Mouse (Mus musculus) embryo, embryonic 10.5 days (tissue): ENCODE measurements around the gene Ptprr.

Experiments used
- DNase-seq: peaks from one replicate; pipeline ENCODE4 v3.0.0-alpha.2; 2015; ENCODE audit warnings: low spot score

Gene Ptprr

DNA sequence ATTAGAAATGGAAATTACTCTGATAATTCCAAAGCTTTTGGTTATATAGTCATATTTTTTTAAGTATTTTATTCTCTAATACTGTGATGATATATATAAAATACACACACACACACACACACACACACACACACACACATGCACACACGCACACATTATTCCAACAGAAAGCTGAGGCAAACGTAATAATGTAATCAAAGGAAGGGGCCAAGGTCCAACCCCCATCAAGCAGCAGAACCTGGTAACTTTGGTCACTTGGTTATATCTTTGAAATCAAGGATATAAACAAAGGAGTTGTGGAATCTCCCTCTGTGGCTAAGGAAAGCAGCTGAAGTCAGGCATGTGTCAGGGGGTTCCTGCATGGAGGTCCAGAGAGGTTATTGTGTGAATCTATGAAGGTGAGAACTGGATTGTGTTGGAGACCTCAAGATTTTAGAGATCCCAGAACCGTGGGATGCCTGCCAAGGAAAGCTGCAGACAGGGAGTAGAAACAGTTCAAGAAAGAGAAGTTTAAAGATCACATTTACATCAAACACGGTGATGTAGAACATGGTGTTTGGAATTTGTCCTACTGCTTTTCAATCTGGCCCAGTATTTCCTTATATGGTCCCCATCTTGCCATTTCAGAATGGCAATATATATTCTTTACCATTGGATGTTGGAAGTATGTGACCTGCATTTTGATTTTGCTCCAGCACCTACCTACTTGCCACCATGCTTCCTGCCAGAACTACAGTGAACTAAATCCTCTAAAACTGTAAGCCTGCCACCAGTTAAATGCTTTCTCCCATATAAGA is 98.1 kb downstream of the Ptprr start:
- DNase-seq, result no peak

DNA sequence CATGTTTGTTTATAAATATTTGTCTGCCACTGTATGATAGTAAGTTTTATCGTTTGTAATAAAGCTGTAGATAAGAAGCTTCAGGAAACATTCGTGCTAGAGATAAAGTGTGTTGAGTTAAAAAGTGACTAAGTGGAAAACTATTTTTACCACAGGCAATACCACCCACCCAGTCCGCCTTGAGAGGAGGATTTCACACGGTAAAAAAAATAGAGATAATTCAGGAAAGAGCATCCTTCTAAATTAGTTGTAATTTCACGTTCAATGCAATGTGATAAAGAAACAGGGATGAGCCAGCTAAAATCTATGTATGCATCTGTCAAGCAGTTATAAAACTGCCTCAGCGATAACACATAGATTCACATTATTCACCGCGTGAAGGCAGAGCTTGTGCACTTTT is 99.0 kb downstream of the Ptprr start:
- no peak for DNase-seq

DNA sequence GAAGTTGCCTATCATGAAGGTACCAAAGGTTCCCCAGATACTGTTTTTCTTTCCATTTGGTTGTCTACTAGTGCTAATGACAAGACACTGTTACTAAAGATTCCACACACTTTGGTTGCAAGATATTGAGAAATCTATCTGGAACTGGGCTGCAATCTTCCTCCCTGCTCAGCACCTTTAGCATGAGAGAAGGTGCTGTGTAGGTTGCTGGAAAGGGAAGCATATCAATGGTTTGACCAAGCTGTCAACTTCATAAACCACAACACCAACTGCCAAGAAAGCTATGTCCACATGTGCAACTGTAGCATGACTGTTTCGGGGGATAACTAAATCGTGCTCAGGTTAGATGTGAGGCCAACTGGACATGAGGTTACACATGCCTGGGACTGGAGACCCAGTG is 103.5 kb downstream of the Ptprr start:
- no peak for DNase-seq

DNA sequence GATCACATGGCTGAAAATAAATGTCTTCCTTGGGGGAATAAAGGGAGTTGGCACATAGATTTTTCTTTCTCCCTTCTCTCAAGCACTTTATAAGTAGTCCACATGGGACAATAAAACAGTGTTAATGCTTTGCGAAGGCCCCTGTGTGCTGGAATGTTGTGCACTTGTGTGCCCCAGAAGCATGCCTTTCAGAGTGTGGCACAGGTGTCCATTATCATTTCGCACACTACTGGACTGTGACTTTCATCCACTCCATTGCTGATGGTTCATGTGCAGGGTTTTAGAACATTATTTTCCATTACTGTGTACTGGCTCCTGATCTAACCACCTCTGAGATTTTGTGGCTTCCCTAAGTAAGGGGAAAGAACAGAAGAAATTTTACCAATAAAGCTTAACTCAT is 105.8 kb downstream of the Ptprr start:
- no peak for DNase-seq

DNA sequence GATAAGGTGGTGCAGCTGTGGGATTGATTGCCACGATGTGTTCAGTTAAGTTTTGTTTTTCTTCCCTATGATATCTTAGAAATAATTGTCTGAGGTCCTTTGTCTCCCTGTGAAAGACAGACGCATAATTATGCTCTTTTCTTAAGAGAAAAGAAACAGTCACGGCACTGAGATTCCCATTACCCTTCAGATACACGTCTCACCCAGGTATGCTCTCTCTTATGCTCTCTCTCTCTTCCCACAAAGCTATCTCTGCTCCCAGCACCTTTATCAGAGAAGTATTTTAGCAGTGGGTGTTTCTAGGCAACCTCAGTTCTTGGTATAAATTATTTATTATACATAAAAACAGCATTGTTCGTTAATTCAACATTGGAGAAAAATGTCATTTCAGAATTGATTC is 107.4 kb downstream of the Ptprr start:
- no peak for DNase-seq

DNA sequence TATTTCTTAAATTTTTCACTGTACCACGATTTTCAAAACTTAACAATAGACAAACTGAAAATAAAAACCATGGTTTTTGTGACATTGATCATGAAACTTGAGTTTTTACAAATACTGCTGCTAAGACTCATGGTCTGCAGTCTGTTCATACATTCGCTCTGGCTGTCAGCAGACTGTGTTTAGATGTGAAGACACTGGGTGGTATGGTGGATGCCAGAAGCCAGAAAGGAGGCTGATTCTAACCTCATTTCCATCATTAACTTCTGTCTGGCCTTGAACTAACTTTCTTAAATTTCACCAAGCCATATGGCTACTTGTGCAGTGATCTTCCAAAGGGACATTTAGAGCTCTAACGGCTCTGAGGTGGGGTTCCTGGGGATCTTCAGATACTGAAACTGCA is 112.4 kb downstream of the Ptprr start:
- no peak for DNase-seq

DNA sequence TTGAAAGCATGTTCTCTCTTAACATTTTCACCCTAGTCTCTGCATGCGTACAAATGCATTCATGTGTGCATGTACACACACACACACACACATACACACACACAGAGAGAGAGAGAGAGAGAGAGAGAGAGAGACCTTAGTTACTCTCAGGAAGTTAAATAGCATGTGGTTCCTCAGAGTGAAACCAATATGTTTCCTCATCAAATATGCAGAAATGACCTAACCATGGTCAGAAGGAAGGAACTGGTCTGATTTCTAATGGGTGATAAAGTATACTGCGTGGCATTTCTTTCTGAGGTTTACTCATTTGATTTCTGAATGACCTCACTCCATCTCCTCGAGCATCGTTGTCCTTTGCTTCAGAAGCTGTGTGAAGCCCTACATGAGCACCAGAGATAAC is 113.2 kb downstream of the Ptprr start:
- DNase-seq, result no peak

DNA sequence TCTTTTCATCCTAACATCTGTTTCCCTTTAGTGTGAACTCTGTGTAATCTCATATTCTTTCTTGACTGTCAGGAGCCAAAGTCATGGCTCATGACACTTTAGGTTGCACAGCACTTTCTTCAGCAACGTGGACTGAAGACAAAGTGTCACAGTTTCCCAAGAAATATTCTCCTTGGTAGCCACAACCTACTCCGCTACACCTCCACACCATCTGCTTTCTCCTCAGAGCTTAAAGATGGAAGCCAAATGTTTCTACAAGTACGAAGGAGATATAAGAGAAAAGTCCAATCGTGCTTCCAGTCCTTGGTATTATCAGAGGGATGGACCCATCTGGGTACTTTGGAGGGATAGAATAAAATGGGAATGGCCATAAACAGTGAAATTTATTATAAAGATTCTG is 114.2 kb downstream of the Ptprr start:
- DNase-seq, result peak; percentile 44

DNA sequence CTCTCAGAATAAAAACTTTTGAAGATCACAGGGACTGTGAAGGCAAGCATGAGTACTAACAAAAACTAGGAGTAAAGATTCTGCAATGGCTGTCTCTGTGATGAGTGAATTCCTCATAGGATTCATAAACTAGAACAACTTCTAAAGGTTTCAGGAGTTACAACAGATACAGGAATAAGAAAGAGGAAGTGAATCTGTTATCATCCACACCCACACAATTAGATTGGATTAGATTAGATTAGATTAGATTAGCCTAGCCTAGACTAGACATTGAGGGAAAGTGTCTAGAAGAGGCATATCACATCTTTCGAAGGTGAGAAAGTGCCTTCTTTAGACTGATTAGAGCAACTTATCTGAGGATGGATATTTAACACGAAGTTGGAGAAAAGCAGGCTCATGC is 117.2 kb downstream of the Ptprr start:
- no peak for DNase-seq

DNA sequence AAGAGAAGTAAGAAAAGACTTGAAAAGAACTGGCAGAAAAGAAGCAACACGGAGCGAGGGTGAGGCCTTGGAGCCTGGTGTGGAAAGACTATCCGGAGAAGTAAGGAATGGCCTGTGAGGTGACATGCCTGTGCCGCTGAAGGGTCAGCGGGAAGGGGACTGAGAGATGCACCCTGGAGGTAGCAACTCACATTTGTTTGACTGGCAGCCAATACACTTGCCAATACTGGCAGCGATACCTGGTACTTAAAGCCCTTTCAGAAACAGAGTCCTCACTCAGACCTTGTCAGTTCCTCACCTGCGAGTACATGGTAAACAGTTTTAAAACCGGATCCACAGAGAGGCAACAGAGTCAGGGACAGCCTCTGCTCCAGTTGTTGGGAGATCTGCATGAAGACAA is 122.2 kb downstream of the Ptprr start:
- DNase-seq, result no peak

DNA sequence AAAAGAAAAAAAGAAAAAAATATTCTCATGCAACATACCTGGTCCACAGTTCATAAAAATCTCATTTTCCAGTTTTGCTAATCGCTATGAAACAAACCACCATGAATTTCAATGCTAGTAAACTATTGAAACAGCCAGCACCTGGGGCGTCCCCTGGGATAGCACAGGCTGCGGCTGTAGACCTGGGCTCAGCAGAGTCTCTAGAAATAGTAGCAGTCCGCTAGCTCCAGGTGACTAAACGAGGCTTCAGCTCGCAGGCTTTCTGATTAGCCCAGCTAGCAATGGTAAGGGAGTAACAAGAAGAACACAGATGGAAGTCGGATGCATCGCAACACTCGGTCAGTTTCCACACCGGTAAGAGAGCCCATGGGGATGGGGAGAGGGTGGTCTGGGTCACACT is 125.7 kb downstream of the Ptprr start:
- no peak for DNase-seq

DNA sequence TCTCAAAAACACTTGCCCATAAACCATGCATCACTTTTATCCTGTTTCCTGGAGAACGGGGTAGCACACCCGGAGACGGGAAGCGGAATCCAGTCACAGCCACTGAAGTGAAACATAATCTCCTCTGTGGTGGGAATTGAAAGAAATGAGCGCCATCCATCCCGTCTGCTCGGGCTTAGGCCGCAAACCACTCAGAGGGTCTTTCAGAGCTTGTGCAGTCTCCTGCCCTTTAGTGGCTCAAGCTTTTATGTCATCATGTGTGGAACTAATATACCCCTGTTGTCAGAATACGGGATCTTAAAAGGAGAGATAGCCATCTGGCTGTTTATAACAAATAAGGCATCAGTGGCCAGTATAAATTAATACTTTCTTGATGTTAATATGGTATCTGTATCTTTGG is 128.1 kb downstream of the Ptprr start:
- peak; percentile 24 for DNase-seq

DNA sequence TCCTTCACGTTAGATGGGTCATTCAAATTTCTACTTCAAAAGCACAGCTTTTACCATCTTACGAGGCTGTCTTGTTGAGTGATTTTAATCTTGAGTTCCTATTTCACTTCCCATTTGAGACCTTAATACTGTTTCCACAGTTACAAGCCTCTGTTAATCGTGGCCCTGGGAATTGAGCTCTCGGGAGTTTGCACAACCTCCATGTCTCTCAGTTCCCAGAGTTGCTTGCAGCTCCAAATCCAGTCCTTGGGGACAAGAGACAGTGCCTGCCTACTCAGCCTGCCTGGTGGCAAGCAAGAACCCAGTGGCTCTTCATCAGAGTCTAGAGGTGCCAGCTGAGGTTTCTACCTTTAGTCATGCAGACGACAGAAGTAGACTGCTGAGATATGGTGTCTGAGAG is 136.7 kb downstream of the Ptprr start:
- no peak for DNase-seq

DNA sequence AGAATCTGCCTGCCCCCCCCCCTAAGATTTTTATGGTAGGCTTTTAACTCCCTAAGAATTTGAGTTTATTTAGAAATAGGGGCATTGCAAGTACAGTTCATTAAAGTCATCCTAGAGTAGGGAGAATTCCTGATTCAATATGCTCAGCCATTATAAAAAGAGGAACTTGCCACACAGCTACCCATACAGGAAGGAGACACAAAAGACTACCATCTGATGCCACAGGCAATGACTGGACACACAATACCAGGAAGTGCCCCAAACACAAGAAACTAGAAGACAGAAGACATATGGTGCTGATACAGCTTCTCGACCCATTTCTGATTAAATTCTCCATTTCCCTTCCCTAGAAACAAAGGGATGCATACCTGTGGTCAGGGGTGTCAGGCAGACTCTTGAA is 138.7 kb downstream of the Ptprr start:
- no peak for DNase-seq

DNA sequence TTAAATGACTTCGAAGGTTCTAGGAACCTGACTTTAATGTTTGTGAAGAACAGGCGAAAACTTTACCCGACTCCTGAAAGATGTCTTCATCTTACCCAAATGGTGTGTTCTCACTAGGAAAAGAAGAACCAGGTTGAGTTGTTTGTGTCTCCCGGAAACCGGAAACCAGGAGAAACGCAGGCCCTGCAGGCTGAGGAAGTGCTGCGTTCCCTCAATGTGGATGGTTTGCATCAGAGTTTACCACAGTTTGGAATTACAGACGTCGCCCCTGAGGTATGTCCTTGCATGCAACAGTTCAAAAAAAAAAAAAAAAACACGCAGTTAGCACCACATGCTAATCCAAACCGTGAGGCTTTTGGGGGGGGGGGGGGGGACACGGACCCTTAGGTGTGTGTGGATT is 144.3 kb downstream of the Ptprr start:
- DNase-seq, result no peak

DNA sequence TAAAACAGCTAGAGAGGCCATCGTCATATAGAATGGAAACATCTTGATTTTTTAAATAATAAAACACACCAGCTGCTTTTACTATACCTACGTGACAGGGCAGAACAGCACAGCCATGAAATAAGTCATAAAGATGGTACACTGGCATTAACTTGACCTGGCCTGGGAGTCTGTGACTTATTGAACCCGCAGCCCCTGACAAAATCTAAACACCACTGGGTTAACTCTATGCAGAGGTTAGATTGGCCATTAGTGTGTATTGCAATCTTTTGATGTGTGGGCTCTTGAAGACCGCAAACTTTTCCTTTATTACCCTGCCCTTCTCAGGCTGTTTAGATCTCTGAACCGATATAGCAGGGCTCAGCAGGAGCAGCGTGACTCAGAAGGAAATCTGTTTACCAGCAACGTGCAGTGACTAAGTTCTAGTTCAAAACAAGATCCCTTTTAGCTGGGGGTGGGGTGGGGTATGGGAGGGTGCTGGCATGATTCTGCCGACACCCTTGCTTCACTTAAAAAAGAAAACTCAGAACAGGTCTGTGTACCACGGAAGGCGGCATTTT is 157.4 kb downstream of the Ptprr start:
- DNase-seq, result no peak

DNA sequence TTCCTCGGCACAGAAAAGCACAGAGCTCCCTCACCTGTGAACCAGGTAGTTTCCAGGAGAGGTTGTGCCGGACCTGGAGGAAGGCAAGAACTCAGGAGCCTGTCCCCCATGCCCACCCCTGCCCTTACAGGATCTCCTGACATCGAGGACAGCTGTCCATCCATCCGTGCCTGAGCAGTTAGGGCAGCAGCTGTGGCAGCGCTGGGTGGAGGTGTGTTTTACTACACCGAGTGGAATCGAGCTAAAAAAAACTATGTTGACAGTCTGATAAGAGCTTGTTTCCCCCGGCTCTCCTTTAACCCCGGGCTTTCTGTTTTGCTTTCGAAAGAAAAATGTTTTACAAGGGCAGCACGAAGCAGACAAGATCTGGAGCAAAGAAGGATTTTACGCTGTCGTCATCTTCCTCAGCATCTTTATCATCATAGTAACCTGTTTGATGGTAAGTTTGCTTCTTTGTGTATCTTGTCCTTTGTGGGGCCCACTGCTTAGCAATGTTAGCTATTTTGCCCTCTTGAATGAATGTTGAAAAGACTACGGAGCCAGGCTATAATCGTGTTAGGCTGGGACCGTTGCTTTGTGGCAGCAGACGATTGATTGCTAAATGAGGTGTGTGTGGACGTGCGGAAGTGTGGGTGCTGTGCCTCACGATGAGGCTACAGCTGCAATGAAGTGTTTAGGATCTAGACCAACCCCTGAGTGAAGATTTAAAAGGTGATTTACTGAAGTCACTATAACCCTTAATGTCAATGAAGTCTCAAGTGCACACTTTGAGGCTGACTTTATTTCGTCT is 159.6 kb downstream of the Ptprr start:
- peak; percentile 28 for DNase-seq

DNA sequence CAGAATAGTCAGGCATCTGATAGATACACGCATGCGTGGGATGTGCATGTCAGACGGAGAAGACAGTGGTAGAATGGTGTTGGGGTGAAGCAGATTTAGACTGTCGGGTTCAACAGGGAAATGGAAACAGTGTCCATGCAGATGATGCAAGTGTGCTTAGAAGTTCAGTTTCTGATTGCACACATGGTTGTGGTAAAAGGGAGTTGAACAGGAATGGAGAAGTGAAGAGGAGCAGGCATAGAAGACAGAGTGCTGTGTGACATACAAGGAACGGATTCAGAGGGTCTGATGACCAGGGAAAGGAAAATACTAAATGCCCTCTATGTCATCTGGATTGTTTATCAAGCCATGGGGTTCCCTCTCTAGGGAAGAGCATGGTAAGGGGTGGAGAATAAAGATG is 163.2 kb downstream of the Ptprr start:
- no peak for DNase-seq

DNA sequence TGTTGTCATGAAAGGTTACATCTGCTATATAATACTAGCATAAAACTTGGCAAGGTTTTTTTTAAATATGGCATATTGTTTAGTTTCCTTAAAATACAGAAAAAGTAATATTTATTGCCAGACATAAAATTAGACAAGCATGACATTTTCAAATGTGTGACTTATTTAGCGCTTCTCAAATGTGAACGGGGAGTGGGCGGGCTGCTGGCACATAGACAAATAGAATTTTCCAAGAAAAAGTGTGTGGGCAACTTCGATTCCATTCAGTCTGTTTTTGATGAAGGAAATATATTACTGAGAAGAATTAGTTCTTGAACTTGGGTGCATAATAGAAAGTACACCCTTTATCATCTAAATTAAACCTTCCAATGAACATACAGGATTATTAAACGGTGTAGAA is 164.2 kb downstream of the Ptprr start:
- no peak for DNase-seq

DNA sequence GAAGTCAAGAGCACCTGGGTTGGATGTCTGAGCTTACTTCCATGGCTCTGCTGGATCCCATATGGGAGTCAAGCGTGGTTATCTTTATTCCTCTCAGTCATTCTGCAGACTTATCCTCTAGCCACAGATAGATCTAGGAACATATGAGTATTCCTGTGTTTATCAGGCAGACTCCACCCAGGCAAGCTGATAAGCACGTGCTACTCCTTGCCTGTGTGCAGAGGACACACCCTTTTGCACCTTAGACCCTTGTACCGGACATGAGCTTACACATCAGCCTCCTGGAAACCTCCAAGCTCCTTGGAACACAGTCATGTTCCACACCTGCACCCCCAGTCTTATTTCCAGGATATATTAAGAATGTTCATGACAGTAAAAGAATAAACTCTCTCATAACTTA is 165.2 kb downstream of the Ptprr start:
- DNase-seq, result no peak

DNA sequence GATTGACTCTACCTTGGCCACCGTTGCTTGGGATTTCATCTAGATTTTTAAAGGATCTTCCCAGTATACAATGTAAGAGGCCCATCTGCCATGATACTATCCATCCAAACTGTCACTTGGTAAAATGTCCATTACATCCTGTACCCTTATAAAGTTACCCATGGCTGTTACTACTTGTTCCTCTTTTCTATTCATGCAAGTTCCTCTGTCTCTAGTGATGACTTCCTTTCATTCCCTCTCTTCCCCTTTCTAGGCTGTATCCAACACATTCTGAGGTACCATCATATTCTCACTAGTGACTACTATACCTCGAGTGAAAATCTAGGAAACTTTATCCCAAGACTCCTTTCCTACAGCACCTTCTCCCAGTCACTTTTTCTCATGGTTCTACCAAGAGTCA is 173.7 kb downstream of the Ptprr start:
- DNase-seq, result no peak

DNA sequence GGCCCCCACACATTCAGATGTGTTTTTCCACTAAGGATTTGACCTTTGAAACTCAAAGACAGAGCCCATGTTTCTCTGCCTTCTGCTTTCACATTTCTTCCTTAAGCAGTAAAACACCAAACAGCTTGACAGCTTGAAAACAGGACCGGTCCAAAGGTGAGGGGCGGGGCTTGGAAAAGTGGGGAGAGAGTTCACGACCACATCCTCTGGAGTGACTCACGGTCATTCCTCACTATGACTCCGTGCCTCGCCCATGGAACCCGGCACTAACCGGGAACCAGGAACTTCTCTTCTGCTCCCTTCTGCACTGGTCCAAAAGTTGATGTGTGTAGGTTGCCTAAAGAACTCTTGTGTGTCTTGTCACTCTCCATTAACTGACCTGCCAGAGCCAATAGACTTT is 174.3 kb downstream of the Ptprr start:
- no peak for DNase-seq

DNA sequence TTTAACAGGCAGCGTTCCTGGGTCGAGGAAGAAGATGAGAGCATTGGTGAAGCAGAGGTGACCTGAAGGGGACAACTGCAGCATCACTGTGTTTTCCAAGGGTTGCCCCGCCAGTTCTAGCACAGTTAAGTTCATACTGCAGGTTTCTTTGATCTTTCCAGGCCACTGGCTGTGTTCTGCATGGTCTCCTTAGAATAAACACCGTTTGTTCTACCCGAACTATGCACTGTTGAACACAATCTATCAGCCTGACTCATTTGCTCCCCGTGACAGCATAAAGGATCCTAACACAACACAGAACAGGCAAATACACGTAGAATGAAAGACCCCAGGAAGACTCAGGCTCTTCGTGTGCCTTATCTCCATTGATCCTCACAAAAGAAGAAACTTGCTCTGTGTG is 176.4 kb downstream of the Ptprr start:
- DNase-seq, result no peak
